Mouse (Mus musculus) kidney, embryonic 15.5 days (tissue): ENCODE measurements at regions not wholly inside any gene's neighbourhood (a gene's known extent, or its start where the extent isn't known, plus 50 kb on each side); places are given as distances from the start of the nearest gene placed in this dataset.
A peak's percentile ranks its signal among the peaks of the same experiment; 100 is the strongest.

ENCODE experiments used
- ATAC-seq: fragments of 200-750 bp; cut with Nextera tagmentation; replicated peaks from 2 replicates; pipeline ENCODE4 v1.8.0; 2017; ENCODE audit warnings: moderate TSS enrichment; ENCODE audit not compliant: low FRiP score
- H3K27ac ChIP-seq: fragments of 300-500 bp; sonication (generic); 2 replicates; pipeline ENCODE4 v1.5.1; 2015; ENCODE audit warnings: mild to moderate bottlenecking, inconsistent platforms
- H3K27me3 ChIP-seq: fragments of 300-500 bp; sonication (generic); 2 replicates; pipeline ENCODE4 v1.6.1; 2015; ENCODE audit warnings: inconsistent platforms
- H3K36me3 ChIP-seq: fragments of 300-500 bp; sonication (generic); 2 replicates; pipeline ENCODE4 v1.6.1; 2015; ENCODE audit warnings: inconsistent platforms
- H3K4me1 ChIP-seq: fragments of 300-500 bp; sonication (generic); 2 replicates; pipeline ENCODE4 v1.6.1; 2015; ENCODE audit warnings: inconsistent platforms
- H3K4me2 ChIP-seq: fragments of 300-500 bp; sonication (generic); 2 replicates; pipeline ENCODE4 v1.6.1; 2015; ENCODE audit warnings: moderate library complexity, mild to moderate bottlenecking, inconsistent platforms
- H3K4me3 ChIP-seq: fragments of 300-500 bp; sonication (generic); replicated peaks from 2 replicates; pipeline ENCODE4 v1.5.1; 2015; ENCODE audit warnings: mild to moderate bottlenecking, inconsistent platforms
- H3K9ac ChIP-seq: fragments of 300-500 bp; sonication (generic); 2 replicates; pipeline ENCODE4 v1.6.1; 2015; ENCODE audit warnings: mild to moderate bottlenecking, inconsistent platforms
- H3K9me3 ChIP-seq: fragments of 300-500 bp; sonication (generic); replicated peaks from 2 replicates; pipeline ENCODE4 v1.6.1; 2016; ENCODE audit warnings: inconsistent platforms
- WGBS: fragments of 180-500 bp; shearing (Covaris S2); methylation state at CpG from one replicate; pipeline ENCODE4 v1.1.7; 2015; ENCODE audit warnings: mixed read lengths; 5-methylcytosine and 5-hydroxymethylcytosine counted together

DNA sequence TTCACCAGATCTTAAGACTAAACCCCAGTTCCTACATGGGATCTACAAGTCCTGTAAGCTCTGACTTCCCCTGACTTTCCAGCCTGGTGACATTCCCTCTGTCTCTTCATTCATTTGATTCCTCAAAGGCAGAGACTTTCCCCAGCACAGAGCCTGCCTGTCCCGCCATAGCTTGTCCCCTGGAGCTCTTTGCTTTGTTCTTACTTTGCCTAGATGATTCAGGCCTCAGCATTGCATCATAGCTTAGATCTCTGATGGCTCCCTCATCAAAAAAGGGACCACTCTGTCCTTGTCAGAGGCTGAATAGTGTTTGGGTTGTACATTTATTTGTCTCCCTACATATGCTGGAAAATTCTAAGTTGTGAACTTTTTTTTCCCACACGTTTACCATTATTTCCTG lies 57.6 kb upstream of the Exoc6 start:
- ATAC-seq, result no peak
- Histone ChIP-seq H3K4me2 (no peak overlapping the region), H3K4me1 (peaks cover 6% of the 10 kb centered on the region; the same call in 1 of the 2 replicates), H3K9me3 (no peaks in the 10 kb centered on the region), H3K36me3 (no peaks in the 10 kb centered on the region), H3K4me3 (no peak overlapping the region), H3K9ac (no peak overlapping the region), H3K27me3 (no peaks in the 10 kb centered on the region), H3K27ac (no peak overlapping the region)
- 74% methylated on average over 2 of the region's 2 CpGs for WGBS

DNA sequence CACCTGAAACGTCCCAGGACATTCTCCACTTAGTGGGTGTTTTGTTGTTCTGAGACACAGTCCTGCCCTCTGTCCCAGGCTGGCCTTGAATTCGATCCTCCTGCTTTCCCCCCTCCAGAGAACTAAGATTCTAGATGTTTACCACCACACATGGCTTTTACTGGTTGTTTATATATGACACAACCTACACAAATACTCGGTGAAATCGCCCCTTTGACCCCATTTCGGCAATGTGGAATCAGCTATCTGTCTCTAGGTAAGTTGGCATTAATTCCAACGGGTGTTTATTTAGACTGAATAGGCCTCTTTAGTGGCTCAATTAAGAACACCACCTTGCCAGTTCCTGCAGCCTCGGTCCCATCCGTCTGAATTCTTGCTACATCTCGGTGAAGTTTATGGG lies 56.8 kb upstream of the Exoc6 start:
- Histone ChIP-seq H3K9me3 (no peaks in the 10 kb centered on the region), H3K4me1 (peaks cover 6% of the 10 kb centered on the region; the same call in 1 of the 2 replicates), H3K9ac (no peak overlapping the region), H3K4me2 (no peak overlapping the region), H3K4me3 (no peak overlapping the region), H3K27me3 (no peaks in the 10 kb centered on the region), H3K36me3 (no peaks in the 10 kb centered on the region), H3K27ac (no peak overlapping the region)
- ATAC-seq, result no peak
- WGBS, result 38% methylated on average over 9 of the region's 9 CpGs

DNA sequence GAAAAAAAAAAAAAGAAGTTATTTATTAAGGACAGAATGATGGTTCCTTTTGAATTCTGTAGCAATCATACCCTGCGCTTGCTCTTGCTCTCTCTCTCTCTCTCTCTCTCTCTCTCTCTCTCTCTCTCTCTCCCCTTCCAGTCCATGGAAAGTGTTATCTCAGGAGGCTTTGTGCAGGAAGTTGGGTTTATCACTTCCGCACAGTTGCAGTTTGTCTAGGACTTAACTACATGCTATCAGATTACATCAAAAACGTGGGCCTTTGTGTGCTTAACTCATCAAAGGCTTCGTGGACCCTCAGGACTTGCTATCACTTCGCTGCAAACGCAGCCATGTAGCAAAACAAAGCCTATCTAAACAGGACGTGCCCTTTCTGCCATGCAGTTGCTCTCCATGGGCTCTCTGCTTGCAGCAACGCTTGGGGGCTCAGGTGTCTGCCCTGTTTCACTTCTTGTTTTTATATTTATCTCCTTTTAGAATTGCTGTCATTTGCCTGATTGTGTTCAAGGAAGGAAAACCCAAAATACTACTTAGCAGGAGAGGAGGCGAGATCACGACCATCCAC lies 56.2 kb upstream of the Exoc6 start:
- 17% methylated on average over 10 of the region's 10 CpGs for WGBS
- peaks cover 6% of the 10 kb centered on the region; the same call in 1 of the 2 replicates for H3K4me1 ChIP-seq
- H3K36me3 ChIP-seq, result no peaks in the 10 kb centered on the region
- no peak overlapping the region for H3K4me3 ChIP-seq
- H3K9me3 ChIP-seq, result no peaks in the 10 kb centered on the region
- no peaks in the 10 kb centered on the region for H3K27me3 ChIP-seq
- no peak overlapping the region for H3K9ac ChIP-seq
- ATAC-seq, result 0 out of 2 replicates have a peak, but pooled peaks have one; percentile 29
- H3K4me2 ChIP-seq, result peak overlapping the region; percentile 18; the same call in 1 of the 2 replicates
- no peak overlapping the region for H3K27ac ChIP-seq

DNA sequence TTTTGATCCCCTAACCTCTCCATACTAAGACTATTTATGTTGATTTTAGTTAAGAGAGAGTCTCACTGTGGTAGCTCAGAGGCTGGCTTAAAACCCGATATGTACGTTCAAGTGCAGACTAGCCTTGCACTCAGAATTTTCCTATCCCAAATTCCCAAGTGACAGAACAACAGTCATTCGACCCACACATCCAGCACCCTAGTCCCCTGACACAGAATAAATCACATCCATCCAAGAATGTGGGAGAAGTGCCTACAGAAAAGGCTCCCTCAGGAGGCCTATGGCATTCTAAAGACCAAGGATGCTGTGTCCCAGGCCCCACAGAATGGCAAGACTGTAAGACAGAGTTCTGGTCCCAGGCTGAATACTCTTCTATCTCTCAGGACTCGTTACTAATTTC lies 55.4 kb upstream of the Exoc6 start:
- Histone ChIP-seq H3K4me1 (peaks cover 6% of the 10 kb centered on the region; the same call in 1 of the 2 replicates), H3K27me3 (no peaks in the 10 kb centered on the region), H3K9me3 (no peaks in the 10 kb centered on the region), H3K27ac (no peak overlapping the region), H3K4me3 (no peak overlapping the region), H3K9ac (no peak overlapping the region), H3K36me3 (no peaks in the 10 kb centered on the region), H3K4me2 (no peak overlapping the region)
- 61% methylated on average over 4 of the region's 4 CpGs for WGBS
- no peak for ATAC-seq

DNA sequence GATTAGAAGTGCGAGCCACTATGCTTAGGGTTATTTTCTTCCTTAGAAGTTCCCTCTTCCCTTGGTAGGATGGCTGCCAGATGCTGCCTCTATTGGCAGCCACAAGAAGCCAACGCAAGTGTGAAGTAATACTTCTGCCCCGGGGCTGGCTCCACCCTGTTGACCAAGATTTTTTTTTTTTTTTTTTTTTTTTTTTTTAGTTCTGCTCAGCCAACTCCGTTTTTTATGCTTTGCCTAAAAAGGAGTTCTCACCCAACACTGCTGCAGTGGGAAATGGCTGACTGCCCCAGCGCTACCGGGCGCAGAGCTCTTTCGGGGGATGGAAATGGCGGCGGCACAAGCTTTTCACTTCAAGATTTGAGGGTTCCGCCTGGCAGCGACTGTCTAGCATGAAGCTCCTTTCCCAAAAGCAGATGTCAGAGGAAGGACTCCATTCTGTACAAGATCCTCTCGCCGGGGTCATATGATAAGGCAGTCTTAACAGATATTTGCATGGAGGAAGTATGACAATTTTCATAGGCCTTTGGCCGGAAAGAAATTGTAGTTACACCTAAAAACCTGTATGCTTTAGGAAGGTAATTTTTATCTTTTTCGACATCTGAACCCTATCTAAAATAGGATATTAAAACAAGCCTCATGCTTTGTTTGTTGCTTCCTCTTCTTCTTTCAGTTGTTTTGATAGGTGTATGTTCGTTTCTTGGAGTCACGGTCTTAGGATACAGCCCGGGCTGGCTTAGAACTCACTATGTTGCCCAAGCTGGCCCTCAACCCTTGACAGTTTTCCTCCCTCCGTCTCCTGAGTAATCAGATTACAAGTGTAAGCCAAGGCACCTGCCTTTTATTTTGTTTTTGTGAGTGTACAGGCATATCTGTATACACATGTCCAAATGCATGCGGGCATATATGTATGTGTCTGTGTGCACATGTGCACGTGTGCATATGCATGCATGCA lies 54.6 kb upstream of the Exoc6 start:
- Histone ChIP-seq H3K27ac (no peak overlapping the region), H3K27me3 (no peaks in the 10 kb centered on the region), H3K4me2 (no peak overlapping the region), H3K36me3 (no peaks in the 10 kb centered on the region), H3K9me3 (no peaks in the 10 kb centered on the region), H3K9ac (no peak overlapping the region), H3K4me1 (peaks cover 6% of the 10 kb centered on the region; the same call in 1 of the 2 replicates), H3K4me3 (no peak overlapping the region)
- no peak for ATAC-seq
- 84% methylated on average over 22 of the region's 22 CpGs for WGBS

DNA sequence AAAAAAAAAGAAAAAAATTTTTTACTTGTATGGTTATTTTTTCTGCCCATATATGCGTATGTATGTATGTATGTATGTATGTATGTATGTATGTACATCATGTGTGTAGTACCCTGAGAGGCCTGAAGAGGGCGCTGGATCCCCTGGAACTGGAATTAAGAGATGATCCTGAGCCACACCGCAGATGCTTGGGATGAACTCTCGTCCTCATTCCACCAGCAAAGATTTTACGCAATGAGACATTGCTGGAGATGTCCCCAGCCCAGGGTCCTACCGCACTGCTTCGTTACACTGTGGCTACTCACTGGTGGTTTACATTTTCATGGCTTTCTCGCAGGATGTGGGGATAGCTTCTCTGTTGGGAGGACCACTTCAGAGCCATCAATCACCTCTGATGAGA lies 53.5 kb upstream of the Exoc6 start:
- Histone ChIP-seq H3K9ac (no peak overlapping the region), H3K4me3 (no peak overlapping the region), H3K27me3 (no peaks in the 10 kb centered on the region), H3K4me2 (no peak overlapping the region), H3K9me3 (no peaks in the 10 kb centered on the region), H3K36me3 (no peaks in the 10 kb centered on the region), H3K27ac (no peak overlapping the region), H3K4me1 (peaks cover 6% of the 10 kb centered on the region; the same call in 1 of the 2 replicates)
- WGBS, result 80% methylated on average over 8 of the region's 8 CpGs
- ATAC-seq, result no peak

DNA sequence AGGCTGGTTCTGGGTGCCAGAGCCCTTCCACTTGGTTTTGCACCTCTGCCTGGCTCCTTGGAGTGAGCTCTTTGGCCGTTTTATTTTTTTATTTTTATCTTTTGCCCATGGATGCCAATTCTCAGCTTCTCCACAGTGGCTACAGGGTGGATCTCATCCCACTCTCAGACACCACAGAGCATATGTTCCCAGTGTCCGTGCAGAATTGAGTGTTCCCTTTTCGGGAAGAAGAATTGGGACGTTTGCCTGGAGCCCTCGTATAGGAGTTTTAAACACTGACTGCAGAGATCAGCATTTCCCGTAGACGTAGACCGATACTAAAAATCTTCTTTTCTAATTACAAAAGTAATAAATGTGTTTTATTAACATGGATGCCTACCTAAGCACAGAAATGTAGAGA lies 53.1 kb upstream of the Exoc6 start:
- 96% methylated on average over 8 of the region's 8 CpGs for WGBS
- H3K9ac ChIP-seq, result no peak overlapping the region
- H3K27me3 ChIP-seq, result no peaks in the 10 kb centered on the region
- H3K36me3 ChIP-seq, result no peaks in the 10 kb centered on the region
- no peak overlapping the region for H3K4me3 ChIP-seq
- no peak overlapping the region for H3K27ac ChIP-seq
- H3K4me1 ChIP-seq, result peaks cover 6% of the 10 kb centered on the region; the same call in 1 of the 2 replicates
- H3K9me3 ChIP-seq, result no peaks in the 10 kb centered on the region
- ATAC-seq, result no peak
- no peak overlapping the region for H3K4me2 ChIP-seq

DNA sequence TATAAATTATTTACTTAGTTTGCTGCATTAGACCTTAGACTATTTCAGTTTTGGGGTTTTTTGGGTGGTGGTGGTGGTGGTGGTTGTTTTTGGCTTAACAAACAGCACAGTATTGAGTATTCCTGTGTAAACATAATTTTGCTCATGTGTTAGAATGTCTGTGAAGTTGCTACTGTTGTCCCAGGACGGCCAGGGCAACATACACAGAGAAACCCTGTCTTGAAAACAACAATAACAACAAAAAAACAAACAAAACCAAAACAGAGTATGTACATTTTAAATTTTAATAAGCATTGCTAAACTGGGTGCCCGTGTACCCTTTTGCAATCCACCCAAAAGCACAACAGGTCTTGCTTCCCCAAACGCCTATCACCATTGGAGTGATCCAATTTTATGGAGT lies 51.8 kb upstream of the Exoc6 start:
- Histone ChIP-seq H3K4me3 (no peak overlapping the region), H3K4me2 (no peak overlapping the region), H3K9ac (no peak overlapping the region), H3K36me3 (no peaks in the 10 kb centered on the region), H3K27ac (no peak overlapping the region), H3K4me1 (peaks cover 6% of the 10 kb centered on the region; the same call in 1 of the 2 replicates), H3K27me3 (no peaks in the 10 kb centered on the region), H3K9me3 (no peaks in the 10 kb centered on the region)
- ATAC-seq, result no peak
- WGBS, result 87% methylated on average over 3 of the region's 3 CpGs
